Mouse (Mus musculus) testis, postnatal 14 days (tissue): ENCODE measurements around the gene Tlr2.
"Not testable (repeated sequence)": the region's sequence is repeated elsewhere in the genome, so short reads cannot be mapped to it uniquely, and the experiment has no call there.

Experiments
- DNase-seq: peaks from one replicate; pipeline ENCODE4 v3.0.0; 2021; ENCODE audit warnings: low spot score

Gene Tlr2

DNA sequence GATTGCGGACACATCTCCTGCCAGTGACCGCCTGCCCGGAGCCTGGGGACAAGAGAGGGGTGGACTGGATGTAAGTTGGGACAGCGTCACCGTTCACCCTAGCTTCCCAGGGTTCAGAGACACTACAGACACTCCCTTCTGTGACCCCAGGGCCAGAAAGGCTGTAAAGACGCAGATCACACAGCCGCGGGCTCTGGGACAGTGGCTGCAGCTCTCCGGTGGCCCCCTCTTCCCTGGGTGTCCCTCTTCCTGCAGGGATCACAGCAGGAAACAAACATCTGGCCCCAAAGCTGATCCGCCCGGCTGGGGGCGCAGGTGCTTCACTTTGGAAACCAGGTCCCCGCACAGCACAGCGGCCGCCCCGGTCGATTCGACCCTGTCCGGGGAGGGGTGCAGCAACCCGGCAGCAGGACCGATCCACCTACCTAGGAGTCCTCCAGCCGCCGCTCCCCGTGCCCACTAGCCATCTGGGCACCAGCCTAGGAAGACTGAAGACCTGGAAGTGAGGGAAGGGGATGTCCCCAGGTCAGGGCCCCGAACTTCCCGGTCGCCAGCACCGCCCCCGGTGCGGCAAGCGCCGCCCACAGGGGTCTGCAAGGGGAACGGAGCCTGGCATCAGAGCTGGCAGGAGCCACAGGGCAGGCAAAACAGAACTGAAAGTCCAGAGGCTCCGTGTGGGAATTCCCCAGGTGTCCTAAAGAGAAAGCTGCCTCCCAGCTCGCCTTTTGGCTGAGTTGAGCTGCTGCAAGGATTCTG lies at the start of gene Tlr2:
TSS of gene Tlr2 (minus strand) at position 673 of the 756 bp plus-strand sequence.
- DNase-seq = peak; percentile 40

DNA sequence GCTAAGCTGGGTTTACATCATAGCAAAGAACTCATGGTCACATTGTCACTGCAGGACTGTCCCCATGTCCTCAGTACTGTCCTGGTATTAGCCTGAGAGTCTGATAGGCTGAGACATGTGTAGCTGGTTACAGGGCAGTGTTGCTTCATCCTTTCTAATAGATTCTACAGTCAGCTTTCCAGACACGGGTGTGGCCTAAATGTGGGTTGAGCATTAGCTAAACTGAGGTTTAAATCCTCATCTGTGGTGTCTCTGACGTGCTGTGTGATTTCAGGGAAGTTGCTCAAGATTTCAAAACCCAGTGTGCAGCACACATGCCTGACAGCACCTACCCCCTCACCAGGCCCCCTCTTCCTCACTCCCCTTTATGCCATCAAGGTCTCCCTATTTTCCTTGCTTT lies 43.6 kb upstream of the Tlr2 start:
- no peak for DNase-seq

DNA sequence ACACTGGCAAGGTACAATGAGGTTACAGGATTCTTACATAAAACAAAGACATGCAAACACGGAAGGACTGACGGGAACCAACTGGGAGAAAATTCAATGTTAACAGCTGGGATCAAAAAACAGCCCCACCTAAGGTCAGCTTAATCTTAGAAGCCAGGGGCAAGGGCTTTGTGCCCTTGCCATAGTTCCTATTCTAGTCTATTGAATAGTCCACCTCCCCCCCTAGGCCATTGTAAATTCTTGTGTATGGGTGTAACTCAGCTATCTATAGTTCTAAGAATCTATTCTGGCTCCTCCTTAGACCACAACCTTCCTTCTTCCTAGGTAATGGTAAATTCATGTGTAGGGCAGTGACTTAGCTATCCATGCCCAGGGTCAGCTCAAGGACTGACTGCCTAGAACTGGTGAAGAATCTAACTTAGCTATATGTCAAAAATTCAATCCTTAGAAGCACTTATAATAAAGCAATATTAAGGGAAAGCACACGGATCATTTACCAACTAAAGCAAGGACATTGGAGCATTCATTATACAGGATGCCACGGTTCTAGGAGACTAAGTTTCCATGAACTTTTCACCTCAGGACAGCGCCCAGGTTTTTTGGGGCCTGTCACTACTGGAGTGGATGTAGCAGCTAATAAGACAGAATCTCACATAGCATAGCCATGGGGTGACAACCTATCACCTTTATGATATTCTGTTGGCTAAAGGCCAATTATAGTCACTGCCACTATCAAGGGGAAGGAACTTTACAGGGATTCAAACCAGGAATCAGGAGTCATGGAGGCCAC lies 37.9 kb upstream of the Tlr2 start:
- DNase-seq = not testable (repeated sequence)

DNA sequence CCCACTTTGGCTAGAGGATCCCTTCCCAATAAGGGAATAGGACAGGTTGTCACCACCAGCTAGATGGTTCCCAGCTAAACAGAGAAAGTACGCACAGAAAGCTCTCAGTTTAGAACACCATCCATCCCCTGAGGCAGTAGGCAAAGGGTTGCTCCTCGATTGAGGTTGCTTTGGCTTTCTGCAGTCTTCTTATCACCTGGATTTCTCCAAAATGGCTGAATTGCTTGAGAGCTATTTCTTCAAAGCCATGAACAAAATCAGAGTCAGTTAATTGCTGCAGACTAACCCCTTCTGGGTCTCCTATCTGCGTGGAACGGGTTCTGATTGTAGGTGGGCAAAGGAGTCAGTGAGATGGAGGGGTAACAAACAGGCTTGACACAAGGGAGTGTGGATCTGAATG lies 37.2 kb upstream of the Tlr2 start:
- no peak for DNase-seq

- DNase-seq = no peak
Measured at GRCm38 (mm10) chr3:83876299-83876698, 34.7 kb upstream of the Tlr2 start.

- not testable (repeated sequence) for DNase-seq
Measured at GRCm38 (mm10) chr3:83875078-83875477, 33.5 kb upstream of the Tlr2 start.

- DNase-seq = not testable (repeated sequence)
Measured at GRCm38 (mm10) chr3:83872853-83873252, 31.3 kb upstream of the Tlr2 start.

- DNase-seq = not testable (repeated sequence)
Measured at GRCm38 (mm10) chr3:83871962-83872361, 30.4 kb upstream of the Tlr2 start.

DNA sequence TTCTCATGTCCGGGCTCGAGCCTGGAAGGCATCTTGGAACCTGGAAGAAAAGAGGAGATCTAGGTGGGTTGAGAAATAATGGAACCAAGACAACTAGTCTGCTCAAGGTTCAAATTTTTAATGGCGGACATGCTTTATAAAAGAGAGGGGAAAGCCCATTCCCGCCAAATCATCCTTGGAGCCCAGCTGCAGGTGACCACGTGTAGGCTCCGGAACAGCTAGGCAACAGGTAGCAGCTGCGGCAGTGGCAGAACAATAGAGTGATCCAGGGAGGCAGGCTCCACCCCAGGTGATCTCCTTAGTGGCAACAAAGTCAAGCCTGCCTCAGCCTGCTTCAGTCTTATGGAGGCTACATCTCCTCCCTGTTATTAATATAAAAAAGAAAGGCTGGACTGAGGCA lies 30.0 kb upstream of the Tlr2 start:
- not testable (repeated sequence) for DNase-seq

DNA sequence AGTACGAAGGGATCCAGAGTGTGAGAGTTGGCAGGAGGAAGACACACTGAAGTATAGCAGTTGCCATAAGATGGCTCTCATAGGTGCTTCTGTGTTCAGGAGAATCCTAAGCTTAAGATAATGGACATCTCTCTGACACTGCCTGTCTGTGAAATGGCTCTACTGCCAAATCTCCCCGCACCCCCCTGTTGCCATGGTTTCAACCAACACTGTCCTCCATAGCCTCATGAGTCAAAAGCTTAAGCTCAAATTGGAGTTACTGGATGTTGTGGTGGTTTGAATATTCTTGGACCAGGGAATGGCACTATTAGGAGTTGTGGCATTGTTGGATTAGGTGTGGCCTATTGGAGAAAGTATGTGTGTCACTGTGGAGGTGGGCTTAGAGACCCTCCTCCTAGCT lies 28.2 kb upstream of the Tlr2 start:
- no peak for DNase-seq

- DNase-seq = not testable (repeated sequence)
Measured at GRCm38 (mm10) chr3:83867026-83867425, 25.5 kb upstream of the Tlr2 start.

- DNase-seq = no peak
Measured at GRCm38 (mm10) chr3:83865216-83865615, 23.6 kb upstream of the Tlr2 start.

DNA sequence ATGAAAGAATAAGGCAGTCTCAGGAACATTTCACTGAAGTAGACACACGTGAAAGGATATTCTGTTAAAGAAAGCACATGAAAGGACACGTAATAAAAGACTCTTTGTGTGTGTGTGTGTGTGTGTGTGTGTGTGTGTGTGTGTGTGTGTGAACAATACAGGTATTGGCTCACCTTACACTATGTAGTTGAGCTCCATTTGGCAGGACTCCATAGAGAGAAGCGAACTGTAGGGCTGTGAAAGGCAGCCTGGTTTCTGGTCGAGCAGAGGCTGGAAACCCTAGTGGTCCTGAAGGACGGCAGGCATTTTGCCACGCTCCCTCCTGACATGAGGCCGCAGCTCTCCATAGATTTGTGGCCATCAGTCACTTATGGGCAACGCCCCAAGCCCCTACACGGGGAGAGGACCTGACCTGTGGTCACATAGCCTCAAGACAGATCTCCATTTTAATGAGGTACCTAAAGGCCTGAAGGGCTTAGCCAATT lies 22.5 kb upstream of the Tlr2 start:
- DNase-seq = no peak

DNA sequence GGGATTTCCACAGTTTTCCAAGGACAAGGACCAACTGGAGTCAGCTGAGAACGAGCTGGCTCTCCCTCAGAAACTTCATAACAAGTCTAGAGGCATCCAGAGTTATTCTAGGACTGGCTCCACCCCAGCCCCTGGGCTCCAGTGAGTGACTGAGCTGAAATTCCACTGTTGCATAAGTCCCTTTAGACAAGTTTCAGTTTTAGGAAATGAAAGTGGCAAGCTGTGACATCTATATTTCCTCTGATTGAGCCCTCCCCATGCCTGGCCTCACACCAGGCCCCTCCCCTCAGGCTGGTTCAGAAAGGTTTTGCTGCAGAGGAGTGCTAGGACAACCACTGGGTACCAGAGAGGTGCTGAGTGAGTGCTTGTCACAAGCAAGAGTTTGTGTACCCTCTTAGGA lies 21.4 kb upstream of the Tlr2 start:
- DNase-seq = no peak

DNA sequence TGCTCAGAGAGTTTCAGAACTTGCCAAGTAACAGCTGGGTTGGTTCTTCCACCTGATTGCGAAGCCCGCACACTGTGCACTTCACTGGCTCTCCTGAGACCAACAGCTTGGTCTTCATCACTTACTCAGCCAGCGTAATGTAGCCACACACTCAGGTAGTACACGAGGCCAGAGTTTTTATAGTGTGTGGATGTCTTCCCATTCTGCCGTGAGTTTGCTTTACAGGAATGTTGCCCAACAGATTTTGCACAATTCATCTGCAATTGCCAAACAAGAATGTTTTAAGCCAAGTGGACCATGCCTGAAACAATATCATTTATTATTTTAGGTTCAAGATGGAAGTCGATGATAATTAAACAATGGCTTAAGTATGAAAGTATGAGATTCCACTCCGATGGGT lies 18.0 kb upstream of the Tlr2 start:
- no peak for DNase-seq

DNA sequence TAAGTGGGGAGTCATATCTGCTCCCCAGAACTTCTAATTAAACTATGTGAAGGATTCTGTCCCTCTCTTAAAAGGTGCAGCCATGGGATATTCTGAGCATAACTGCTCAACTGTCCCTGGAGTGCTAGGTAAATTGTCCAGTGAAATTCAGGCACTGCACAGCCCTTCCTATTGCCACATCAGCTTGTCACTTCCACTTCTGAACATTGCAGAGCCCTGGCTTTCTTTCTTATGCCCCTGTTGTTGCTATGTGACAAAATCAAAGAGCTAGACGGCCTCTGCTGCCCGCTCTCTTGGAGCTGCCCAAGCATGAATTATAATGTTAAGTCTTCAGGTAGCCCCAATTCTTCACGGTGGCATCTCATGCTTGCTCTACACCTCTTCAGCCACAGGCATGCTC lies 17.5 kb upstream of the Tlr2 start:
- DNase-seq = no peak

DNA sequence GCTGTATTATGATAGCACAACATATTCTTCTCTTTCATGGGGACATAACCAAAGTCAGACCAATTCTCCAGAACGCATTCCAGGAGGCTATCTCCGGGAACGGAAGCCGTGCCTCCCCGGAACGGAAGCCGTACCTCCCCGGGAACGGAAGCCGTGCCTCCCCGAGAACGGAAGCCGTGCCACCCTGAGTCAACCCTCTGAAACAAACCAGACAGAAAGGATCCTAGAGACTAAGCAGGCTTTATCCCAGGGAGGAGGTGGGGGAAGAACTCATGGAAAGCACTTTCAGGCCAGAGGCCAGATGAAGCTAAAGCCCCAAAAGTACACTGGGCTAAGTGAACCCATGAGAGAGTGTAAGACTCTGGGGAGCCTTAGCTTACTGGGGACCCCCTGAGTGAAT lies 16.1 kb upstream of the Tlr2 start:
- DNase-seq = no peak

DNA sequence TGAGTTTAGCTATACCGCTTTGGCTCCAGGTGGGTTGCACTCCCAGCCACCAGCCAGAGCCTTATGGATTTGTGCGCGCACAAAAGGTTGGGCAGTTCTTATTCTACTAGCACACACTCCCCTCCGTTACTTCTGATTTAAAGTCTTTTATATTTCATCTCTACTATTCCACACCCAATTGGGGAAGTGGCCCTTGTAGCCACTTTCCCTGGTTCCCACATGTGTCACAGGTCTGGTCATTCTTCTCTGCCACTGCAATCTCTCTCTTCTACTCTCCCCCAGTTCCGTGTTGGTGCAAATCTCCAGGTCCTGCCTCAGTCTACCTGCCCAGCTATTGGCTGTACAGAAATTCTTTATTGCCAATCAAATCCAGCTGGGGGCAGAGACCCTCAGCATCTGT lies 14.1 kb upstream of the Tlr2 start:
- DNase-seq = no peak

DNA sequence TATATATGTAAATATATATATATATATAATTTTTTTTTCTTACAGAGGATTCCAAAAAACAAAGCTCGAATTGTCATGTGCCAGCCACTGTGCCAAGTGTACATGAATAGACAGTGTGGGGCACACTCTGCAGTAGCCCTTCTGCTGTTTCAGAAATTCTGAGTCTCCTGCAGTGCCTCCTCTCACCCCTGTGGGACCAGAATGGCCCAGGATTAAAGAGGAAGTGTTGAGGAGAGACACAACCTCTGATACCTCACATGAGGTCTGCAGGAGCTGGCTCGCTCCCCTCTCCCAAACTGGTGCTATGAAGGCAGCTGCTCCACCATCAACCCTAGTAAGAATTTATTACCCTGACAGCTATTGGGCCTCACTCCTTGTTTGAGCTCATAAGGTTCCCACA lies 7.8 kb upstream of the Tlr2 start:
- no peak for DNase-seq

DNA sequence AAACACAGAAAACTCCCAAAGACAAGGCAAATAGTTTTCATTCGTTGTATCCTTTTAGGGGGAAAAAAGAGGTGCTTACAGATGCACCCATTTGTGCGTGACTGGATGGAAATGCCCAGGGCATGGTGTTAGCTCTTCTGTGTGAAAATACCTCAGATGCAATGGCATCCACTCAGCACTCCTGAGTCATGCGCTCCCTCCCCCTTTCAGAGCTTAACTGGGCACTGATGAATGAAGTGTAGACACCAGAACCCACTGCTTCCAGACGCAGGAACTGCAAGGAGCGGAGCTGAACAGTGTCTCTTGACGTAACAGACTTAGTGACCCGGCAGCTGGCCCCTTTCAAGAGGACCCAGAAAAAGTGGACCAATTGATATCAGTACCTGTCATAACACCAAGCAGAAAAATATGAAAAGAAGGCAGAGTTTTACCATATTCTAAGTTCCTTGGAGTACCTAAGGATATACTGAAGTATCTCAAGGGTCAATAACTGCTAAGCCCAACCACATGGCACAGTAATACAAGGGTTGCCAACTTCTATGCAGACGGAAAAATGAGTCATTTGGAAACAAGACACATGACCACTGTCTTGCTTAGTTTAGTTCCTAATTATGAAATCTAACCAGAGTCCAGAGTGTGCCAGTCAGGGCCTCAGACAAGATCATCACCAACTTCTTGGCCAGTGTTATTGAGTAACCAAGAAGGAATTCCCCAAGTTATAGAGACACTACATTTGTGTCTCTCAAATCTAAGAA lies 3.4 kb upstream of the Tlr2 start:
- DNase-seq = no peak

GRCm38 (mm10) chr3:83839477-83839876 lies 2.1 kb downstream of the Tlr2 start:
- DNase-seq = no peak

DNA sequence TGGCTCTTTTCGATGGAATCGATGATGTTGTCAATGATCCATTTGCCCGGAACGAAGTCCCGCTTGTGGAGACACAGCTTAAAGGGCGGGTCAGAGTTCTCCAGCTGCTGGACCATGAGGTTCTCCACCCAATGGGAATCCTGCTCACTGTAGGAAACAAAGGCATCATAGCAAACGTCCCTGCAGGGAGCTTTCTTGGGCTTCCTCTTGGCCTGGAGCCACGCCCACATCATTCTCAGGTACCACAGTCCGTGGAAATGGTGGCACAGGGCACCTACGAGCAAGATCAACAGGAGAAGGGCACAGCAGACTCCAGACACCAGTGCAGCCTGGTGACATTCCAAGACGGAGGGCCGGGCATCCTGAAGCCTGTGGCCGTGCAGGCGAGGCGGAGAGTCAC lies 4.9 kb downstream of the Tlr2 start:
- no peak for DNase-seq
